Mouse (Mus musculus): ENCODE measurements around the gene Cx3cr1.

Gene Cx3cr1

GRCm38 (mm10) chr9:119887144-119887901 lies 182.4 kb downstream of the Cx3cr1 start:
- no peak for DNase-seq (ENCODE audit: low spot score)

- no peak for DNase-seq (ENCODE audit: low spot score)
These were observed 215.5 kb downstream of the Cx3cr1 start for GRCm38 (mm10) chr9:119854170-119854569.

GRCm38 (mm10) chr9:119853071-119853846 lies 216.4 kb downstream of the Cx3cr1 start:
- DNase-seq (ENCODE audit: low spot score): no peak

- DNase-seq (ENCODE audit: low spot score): no peak
These were observed 217.2 kb downstream of the Cx3cr1 start for GRCm38 (mm10) chr9:119852347-119853030.
